Mouse (Mus musculus) activated CD4-positive, CD25-positive, alpha-beta regulatory T cell (primary cell): ENCODE measurements around the gene Olfr430. TPM values are rescaled to one million over a fixed set of nuclear protein-coding genes. Genes with fewer than 3 reads are reported as not detected.

ENCODE experiments used
- polyA plus RNA-seq, 2 experiments: library from polyadenylated mRNA; unstranded; fragments of 100-300 nt; shearing (Covaris generic); gene quantifications; one replicate each; pipeline ENCODE4 v1.2.1; 2017

Gene Olfr430
- polyA plus RNA-seq = not detected

GRCm38 (mm10) chr1:174066305-174066704 is at the start of gene Olfr430:
Gene Olfr430, plus strand, starts transcription at chr1:174066605.

DNA sequence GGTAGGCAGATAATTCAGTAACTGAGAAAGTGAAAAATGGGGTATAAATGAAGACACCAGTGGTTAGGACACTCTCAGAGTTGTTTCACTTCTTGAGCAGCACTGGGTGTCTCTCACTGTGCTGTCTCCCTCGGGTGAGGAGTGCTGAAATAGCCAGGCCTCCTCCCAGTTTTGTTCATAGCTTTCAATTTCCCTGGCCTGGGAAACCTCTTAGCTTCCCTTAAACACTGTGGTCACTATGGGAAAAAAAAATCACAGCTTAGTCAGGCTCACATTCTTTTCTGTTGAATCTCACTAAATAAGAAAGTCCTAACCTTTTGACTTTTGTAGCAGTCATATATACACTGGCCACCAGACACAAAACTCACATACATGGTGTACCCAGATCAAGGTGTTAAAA is 34.7 kb upstream of the Olfr430 start, which contains the start of gene Ifi205:
Ifi205 (minus strand) TSS at position 113 of the 400 bp plus-strand sequence.

GRCm38 (mm10) chr1:174040523-174041177 is 25.8 kb upstream of the Olfr430 start, which contains the start of gene Olfr433:
Gene Olfr433, plus strand, starts transcription at chr1:174040705.

GRCm38 (mm10) chr1:174048893-174049292 is 17.5 kb upstream of the Olfr430 start, which contains the start of gene Olfr432:
Gene Olfr432, plus strand, starts transcription at chr1:174049205.

DNA sequence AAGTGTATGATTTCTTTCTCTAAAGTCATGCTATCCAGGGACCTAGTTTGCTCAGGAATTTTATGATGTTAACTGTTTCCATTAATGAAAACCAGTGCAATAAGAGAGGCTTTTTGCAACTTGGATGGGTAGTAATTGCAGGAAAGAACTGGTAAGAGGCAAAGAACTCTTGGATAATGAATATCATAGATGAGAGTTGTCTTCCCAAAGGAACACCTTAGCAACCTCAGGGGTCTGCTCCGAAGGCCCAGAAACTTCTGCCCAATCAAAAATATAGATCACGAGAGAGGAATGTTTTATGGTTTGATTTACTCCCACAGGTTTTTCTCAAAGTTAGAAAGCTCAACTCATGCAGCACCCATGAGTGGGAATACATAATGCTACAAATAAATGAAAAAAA is 17.6 kb downstream of the Olfr430 start, which contains the start of gene Olfr429:
Olfr429 (plus strand) TSS at position 301 of the 400 bp plus-strand sequence.

DNA sequence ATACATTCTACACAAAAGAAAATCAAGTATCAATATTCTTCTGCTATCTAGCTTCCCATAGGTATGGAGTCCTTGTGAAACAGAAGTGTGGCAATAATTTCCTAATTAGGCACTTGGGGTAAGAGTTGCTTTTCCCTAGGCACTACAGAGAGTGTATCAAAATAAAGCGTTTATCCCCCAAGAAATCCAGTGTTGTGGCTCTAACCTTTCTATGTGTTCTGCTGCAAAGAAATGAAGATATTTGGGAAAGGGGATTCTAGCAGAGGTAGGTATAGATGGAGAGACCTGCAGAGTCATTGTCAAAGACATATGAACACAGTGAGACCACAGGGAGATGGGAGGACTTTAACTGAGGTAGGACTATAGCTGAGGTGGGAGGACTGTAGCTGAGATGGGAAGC is 30.2 kb downstream of the Olfr430 start, which contains the start of gene Olfr427:
Olfr427 (plus strand) TSS at position 301 of the 400 bp plus-strand sequence.

DNA sequence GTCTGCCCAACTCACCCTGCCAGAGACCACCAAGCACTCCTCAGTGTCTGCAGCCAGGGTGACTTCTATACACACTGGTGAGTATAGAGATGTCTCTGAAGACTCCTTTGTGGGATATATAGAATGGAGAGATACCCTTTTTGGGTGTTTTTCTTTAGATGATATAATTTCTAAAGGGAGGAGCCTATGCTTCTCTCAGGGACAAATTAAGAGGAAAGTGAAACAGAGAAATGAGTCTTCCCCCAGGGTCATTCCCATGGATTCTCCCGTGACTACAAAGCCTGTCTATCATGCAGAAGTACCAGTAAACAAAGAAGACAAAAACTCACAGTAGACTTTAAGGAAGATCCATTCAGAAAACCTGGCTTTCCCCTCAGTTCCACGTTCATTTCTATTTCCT is 54.7 kb downstream of the Olfr430 start, which contains the start of gene Olfr231:
Olfr231 (minus strand) TSS at position 101 of the 400 bp plus-strand sequence.

Other genes with a start within 250 kb of the Olfr430 start
- 1 to 10 TPM; 5.8 to 5.9 TPM for gene Ifi211, start 153.6 kb upstream of the Olfr430 start, polyA plus RNA-seq
- 100 to 1,000 TPM; 368 to 518 TPM for gene Mndal, start 124.1 kb upstream of the Olfr430 start, polyA plus RNA-seq
- gene Ifi203, start 123.9 kb upstream of the Olfr430 start, polyA plus RNA-seq = 100 to 1,000 TPM; 272 to 474 TPM
- gene Ifi202b, start 83.9 kb upstream of the Olfr430 start, polyA plus RNA-seq = not detected
- gene Ifi205, start 34.8 kb upstream of the Olfr430 start, polyA plus RNA-seq = under 1 TPM; 0.66 to 0.73 TPM
- not detected for gene Olfr433, start 25.9 kb upstream of the Olfr430 start, polyA plus RNA-seq
- under 1 TPM in 1 of 2 experiments, not detected in 1; 0.43 TPM for gene Olfr432, start 17.4 kb upstream of the Olfr430 start, polyA plus RNA-seq
- gene Olfr429, start 17.7 kb downstream of the Olfr430 start, polyA plus RNA-seq = not detected
- under 1 TPM in 1 of 2 experiments, not detected in 1; 0.42 TPM for gene Olfr427, start 30.3 kb downstream of the Olfr430 start, polyA plus RNA-seq
- gene Olfr231, start 54.6 kb downstream of the Olfr430 start, polyA plus RNA-seq = not detected
- not detected for gene Olfr424, start 64.9 kb downstream of the Olfr430 start, polyA plus RNA-seq
- under 1 TPM in 1 of 2 experiments, not detected in 1; 0.16 TPM for gene Olfr420, start 89.0 kb downstream of the Olfr430 start, polyA plus RNA-seq
- under 1 TPM; 0.12 to 0.18 TPM for gene Spta1, start 106.2 kb downstream of the Olfr430 start, polyA plus RNA-seq
- not detected for gene Olfr419, start 185.5 kb downstream of the Olfr430 start, polyA plus RNA-seq